Mouse (Mus musculus) liver, embryonic 14.5 days (tissue): ENCODE measurements around the gene Dupd1.

ENCODE experiments used
- CTCF ChIP-seq: IDR thresholded peaks from 2 replicates; pipeline ENCODE4 v1.5.1; 2016; ENCODE audit warnings: antibody characterized with exemption, low read depth, control low read depth
- EP300 ChIP-seq: IDR thresholded peaks from 2 replicates; pipeline ENCODE4 v1.6.1; 2016; ENCODE audit warnings: antibody characterized with exemption, low read depth

GRCm38 (mm10) chr14:21753367-21753766 lies 39.0 kb upstream of the Dupd1 start:
- TF ChIP-seq CTCF (no peak), EP300 (no peak)
